Mouse (Mus musculus) liver, postnatal 0 days (tissue): ENCODE measurements around the gene Pef1.

Experiments
- CTCF ChIP-seq: sonication (generic); IDR thresholded peaks from 2 replicates; pipeline ENCODE4 v1.5.1; 2016; ENCODE audit warnings: antibody characterized with exemption, low read depth
- EP300 ChIP-seq: IDR thresholded peaks from 2 replicates; pipeline ENCODE4 v1.6.1; 2016; ENCODE audit warnings: antibody characterized with exemption, low read depth, mild to moderate bottlenecking

GRCm38 (mm10) chr4:130166592-130166991 lies 64.2 kb downstream of the Pef1 start:
- TF ChIP-seq CTCF (no peak), EP300 (no peak)
